Comparison of ENCODE assay signal across 10 mouse cellular contexts in the genomic region with DNA sequence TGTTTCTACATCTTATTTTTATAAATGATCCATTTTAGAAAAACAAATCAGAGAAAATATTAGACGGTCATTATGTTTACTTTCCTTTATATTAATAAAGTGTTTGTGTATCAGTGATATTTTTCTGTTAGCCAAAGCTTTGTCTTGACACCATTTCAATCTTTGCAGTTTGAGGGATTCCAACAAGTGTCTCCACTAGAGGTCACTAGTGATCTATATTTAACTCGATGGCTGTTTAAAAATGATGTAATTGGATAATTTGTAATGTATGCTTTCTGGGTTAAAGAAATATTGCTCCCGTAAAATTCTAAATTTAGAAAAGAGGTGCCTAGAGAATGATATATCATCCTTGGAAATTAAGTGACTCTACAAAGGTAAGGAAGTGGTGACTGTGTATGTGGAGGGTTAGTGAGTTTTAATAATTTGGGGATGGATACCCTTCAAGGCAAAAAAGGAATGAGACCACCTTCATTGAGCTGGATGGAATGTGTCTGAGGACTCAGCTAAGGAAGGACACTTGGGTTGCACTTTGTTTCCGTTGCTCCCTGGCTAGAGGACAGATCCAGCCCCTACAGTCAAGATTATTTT. TPM values are rescaled to one million over a fixed set of nuclear protein-coding genes. Genes with fewer than 3 reads are reported as not detected.
DNase-seq lines count a peak whose midpoint lies in the region; ATAC-seq and TF ChIP-seq lines count a peak whose summit lies in the region.
"Had no signal": no experiment of that assay in that cellular context is flagged by ENCODE, and none has a peak within 500 bp of the region (broad histone marks: within the 10 kb centered on the region; RNA-seq: fewer than 3 reads in every experiment).

No protein-coding gene starts in this region.

- no peaks in the 10 kb centered on the region for H3K27me3 ChIP-seq in lung, embryonic 14.5 days (ENCODE audit: insufficient read depth, low read length)
- H3K27me3 ChIP-seq: neural tube, embryonic 13.5 days had no signal

- TF ChIP-seq POLR2A in lung, adult 2 months (IDR thresholded peaks at IDR 0.05; ENCODE audit: borderline replicate concordance, extremely low read depth, low read depth, low read length), result no peak

- no peaks in the 10 kb centered on the region for H3K9me3 ChIP-seq in lung, embryonic 14.5 days (ENCODE audit: low read depth, low read length)
- H3K9me3 ChIP-seq: neural tube, embryonic 13.5 days had no signal

- DNase-seq in frontal cortex, postnatal 14 days (ENCODE audit: low spot score in 2 of 2), result no peak
- peak; percentile 83 for DNase-seq in lung, embryonic 14.5 days
- DNase-seq in lung, adult 2 months, result no peak
- peak; percentile 83 for DNase-seq in retina, embryonic 14.5 days (ENCODE audit: low spot score)
- DNase-seq in gastrocnemius, postnatal 4 days (ENCODE audit: low spot score in 2 of 2), result no peak
- no peak for DNase-seq in spleen, postnatal 4 days (ENCODE audit: low spot score in 2 of 2)

- no peaks in the 10 kb centered on the region for H3K4me1 ChIP-seq in lung, embryonic 14.5 days (ENCODE audit: insufficient read depth)
- no peaks in the 10 kb centered on the region for H3K4me1 ChIP-seq in lung, adult 2 months (ENCODE audit: control insufficient read depth, insufficient read depth, low read length)
- H3K4me1 ChIP-seq: neural tube, embryonic 13.5 days had no signal

- no peak overlapping the region for H3K27ac ChIP-seq in lung, embryonic 14.5 days (ENCODE audit: low read depth)
- H3K27ac ChIP-seq: neural tube, embryonic 13.5 days had no signal

- peak; percentile 69 for ATAC-seq in frontal cortex, adult (ENCODE audit: low TSS enrichment)
- no peak for ATAC-seq in lung, embryonic 14.5 days (ENCODE audit: insufficient read depth)
- ATAC-seq in common myeloid progenitor, adult 5-6 weeks (replicated peaks; ENCODE audit: low read depth, poor library complexity, severe bottlenecking), result peak; percentile 60

- H3K4me2 ChIP-seq in lung, embryonic 14.5 days, result no peak overlapping the region
- H3K4me2 ChIP-seq: neural tube, embryonic 13.5 days had no signal

- no peaks in the 10 kb centered on the region for H3K36me3 ChIP-seq in lung, embryonic 14.5 days (ENCODE audit: insufficient read depth)
- H3K36me3 ChIP-seq: neural tube, embryonic 13.5 days had no signal

- no peak overlapping the region for H3K4me3 ChIP-seq in lung, embryonic 14.5 days (ENCODE audit: low read depth, low read length)
- no peak overlapping the region for H3K4me3 ChIP-seq in lung, adult 2 months (replicated peaks; ENCODE audit: extremely low read depth, low read depth, low read length)
- H3K4me3 ChIP-seq: erythroblast, embryonic 14.5 days; neural tube, embryonic 13.5 days had no signal

- TF ChIP-seq CTCF in lung, embryonic 14.5 days (IDR thresholded peaks at IDR 0.05; ENCODE audit: low read depth), result peak; percentile 54
- no peak for TF ChIP-seq CTCF in lung, adult 2 months (IDR thresholded peaks at IDR 0.05; ENCODE audit: insufficient read depth, low read length)

- WGBS in lung, embryonic 14.5 days, result 13% methylated on average over 4 of the region's 4 CpGs
- 11% methylated on average over 4 of the region's 4 CpGs for WGBS in lung, adult 2 months

- H3K9ac ChIP-seq in lung, embryonic 14.5 days, result no peak overlapping the region
- H3K9ac ChIP-seq: neural tube, embryonic 13.5 days had no signal

RNA-seq across cellular contexts. Expression of gene Gnpda2, which starts 21.2 kb away (rescaled TPM):
- polyA plus RNA-seq in lung, embryonic 14.5 days (2014; fragmentation: Nextera tagmentation; extraction: Ambion mirVana), result 37.7 and 42.9 TPM in 2 replicates
- 16.0 and 17.2 TPM in 2 replicates for polyA plus RNA-seq in lung, adult 2 months (2012; rRNA removed)
- total RNA-seq in common myeloid progenitor, adult 5-6 weeks (2017), result 30.5 and 34.5 TPM in 2 replicates
- total RNA-seq in gastrocnemius, postnatal 4 days (2021), result 10 to 100 TPM; 10.2 to 11.2 TPM
- polyA plus RNA-seq: erythroblast, embryonic 14.5 days had no signal

RNA-seq across cellular contexts. Expression of gene Guf1, which starts 56.6 kb away (rescaled TPM):
- polyA plus RNA-seq in lung, embryonic 14.5 days (2014; fragmentation: Nextera tagmentation; extraction: Ambion mirVana), result 45.6 and 47.2 TPM in 2 replicates
- 4.8 and 5.4 TPM in 2 replicates for polyA plus RNA-seq in lung, adult 2 months (2012; rRNA removed)
- 37.5 and 47.5 TPM in 2 replicates for total RNA-seq in common myeloid progenitor, adult 5-6 weeks (2017)
- total RNA-seq in gastrocnemius, postnatal 4 days (2021), result 10 to 100 TPM; 18.4 to 22.9 TPM

Comparison
In these comparisons a context has a peak if more than half of its experiments do, and no peak if none do; other contexts are left out.
1. DNase-seq: peak in lung, embryonic 14.5 days (single experiment) and retina, embryonic 14.5 days (single experiment); none in frontal cortex, postnatal 14 days (0 of 2), lung, adult 2 months (single experiment), gastrocnemius, postnatal 4 days (0 of 2) and spleen, postnatal 4 days (0 of 2).